Mouse (Mus musculus): Measurements from ENCODE around the gene Axdnd1.

Gene Axdnd1

DNA sequence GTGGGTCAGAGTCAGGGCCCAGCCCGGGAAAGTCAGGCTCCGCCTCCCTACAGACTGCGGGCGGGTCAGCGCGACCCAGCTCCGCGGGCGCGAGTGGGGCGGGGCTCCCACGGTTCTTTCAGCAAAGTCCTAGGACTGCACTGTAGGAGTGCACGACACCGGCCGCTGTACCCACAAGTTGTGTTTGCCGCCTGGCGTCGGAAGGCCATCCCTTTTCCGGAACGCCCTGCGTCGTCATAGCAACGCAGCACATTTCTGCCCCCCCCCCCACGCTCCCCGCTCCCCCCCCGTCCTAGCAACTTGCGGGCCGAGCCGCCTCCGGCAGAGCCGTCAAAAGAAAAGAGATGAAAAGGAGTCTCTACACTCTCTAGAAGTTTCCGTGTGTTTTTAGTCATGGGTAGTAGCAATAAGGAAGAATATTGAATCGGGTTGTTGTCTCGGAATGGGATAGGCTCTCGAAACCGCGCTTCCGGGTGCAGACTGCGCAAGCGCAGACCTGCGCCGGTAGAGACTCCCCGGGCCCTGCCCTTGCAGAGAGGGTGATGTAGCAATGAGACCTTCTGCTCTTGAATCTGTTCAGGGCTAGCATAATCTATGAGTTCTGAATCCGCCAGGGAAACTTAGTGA lies at the start of gene Axdnd1:
TSS of gene Axdnd1 (minus strand) at position 489 of the 627 bp plus-strand sequence.
- DNase-seq, result peak; percentile 83

DNA sequence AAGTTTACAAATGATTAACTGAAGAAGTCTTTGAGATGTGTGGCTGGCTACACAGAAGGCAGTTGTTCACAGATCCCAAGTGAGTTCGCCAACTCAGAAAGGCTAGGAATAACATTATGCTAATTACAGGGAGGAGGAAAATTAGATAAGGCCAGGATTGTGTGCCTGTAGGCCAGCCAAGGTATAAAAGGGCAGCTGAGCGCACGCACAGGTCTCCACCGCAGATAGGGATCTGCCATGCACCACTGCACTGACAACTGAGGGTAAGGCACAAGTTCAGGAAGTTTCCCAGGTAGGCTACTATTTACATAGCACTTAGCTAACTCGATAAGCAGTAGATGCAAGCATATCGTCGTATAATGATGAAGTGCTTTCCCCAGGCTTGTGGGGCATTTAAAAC lies 49.6 kb upstream of the Axdnd1 start:
- no peak for DNase-seq

DNA sequence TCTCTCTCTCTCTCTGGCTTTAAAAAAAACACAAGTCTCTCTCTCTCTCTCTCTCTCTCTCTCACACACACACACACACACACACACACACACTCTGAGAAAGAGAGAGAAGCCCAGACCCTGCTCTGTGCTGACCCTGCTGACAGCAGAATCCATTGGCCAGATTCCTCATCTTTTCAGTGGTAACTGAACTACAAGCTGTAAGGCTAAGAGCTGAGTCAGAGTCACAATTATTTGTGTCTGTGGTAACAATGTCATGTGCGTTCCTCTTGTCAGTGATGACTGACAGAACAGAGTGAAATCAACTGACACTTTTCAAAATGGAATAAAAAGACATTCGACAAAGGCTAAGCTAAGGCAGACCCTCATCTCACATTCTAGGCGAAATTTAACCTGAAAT lies 47.6 kb upstream of the Axdnd1 start:
- no peak for DNase-seq

DNA sequence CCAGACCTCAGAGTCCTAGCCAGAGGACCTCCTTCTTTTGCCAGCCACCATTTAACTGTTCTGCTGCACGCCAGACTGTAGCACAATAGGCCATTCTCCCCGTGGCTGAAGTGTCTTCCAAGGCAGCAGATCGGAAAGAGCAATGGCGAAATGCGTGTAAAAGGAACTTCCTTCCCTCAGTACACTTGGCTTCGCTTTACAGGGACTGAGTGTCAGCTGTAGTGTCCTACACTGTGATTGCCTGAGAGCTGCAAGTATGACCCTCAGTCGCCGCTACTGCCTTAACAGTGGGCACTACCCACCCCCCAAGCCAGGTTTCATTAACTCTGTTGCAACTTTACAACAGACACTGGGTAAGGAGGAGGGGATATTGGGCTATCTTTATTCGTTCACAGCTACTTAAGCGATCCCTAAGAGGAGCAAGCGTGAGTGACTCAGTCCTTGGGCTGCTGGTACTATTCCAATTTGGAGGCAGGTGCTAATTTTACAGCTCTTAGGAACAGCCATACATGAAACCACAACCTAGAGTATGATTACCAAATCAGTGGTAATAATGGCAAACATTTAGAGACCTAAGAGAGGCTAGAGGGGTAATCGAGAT lies 46.8 kb upstream of the Axdnd1 start:
- DNase-seq, result no peak

DNA sequence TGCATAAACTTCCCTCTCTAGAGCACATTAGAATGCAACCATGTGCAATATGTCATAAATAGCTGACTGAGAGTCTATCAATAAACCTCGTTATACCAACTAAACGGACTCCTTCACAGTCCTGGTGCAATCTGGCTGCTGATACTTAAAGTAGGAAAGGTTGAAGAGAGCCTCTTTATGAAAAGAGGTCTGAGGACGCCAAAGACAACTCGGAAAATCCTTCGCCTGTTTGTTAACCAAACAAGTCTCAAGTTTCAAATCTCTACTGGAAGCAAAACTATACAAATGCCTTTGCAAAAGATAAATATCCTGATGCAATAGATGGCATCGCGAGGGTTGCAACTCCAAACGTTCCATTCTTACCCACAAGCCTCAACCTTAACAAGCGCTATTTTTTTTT lies 44.0 kb upstream of the Axdnd1 start:
- DNase-seq, result no peak

DNA sequence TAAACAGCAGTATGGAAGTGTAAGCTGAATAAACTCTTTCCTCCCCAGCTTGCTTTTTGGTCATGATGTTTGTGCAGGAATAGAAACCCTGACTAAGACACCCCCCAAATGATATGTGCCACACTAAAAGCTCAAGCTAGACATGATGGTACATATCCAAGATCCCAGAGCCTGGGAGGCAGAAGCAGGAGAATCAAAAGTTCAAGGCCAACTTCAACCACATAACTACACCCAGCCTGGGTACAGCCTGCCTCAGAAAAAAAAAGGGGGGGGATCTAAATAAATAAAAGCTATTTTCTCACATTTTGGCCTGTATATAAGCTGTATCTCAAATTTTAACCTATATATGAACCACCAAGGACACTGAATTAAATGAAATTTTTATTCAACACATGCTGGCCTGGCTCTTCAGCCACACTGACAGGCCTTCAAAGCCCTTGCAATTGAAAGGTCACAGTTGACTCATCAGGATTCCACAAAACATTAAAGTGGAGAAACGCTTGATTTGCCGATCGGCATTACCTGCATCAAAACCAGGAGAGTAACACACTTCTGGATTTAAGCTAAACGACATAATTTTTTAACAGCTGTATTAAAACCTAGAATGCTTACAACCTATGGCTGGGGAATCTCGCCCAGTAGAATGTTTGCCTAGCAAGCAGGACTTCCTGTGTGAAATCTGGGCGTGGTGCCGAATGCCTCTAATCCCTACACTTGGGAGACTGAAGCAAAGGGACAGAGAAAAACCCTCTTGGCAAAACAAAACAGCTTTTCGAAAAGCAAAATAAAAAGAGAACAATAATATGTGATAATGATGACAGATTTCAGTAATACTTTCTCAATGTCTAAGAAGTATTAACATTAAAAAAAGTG lies 43.3 kb upstream of the Axdnd1 start:
- no peak for DNase-seq

DNA sequence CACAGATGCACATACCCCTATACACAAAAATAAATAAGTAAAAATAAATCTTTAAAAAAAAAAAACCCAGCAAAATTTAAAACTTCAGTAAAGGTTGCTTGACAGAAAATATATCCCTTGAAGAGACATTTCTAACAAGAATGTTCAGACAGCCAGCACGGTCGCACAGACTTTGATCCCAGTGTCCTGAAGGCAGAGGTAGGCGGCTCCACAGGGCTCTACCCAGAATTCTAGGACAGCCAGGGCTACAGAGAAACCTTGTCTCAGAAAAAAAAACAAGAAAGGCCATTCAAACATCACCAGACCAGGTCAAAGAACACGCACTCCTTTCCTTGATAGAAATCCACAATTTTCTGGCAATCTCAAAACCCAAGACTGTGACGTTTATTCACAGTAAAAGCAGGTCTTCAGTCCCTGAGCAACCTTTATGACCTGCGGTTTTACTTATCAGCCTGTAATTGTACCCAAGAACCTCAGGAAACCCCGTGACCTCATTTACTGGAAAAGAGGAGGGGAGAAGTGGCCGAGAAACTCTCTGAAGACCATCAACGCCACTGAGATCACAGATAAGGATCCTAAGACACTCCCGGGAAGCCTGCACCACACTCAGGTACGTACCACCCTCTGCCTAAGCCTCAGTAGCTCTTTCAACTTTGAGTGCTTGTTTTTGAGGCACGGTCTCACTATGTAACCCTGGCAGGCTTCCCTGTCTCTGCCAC lies 41.5 kb upstream of the Axdnd1 start:
- DNase-seq, result no peak

DNA sequence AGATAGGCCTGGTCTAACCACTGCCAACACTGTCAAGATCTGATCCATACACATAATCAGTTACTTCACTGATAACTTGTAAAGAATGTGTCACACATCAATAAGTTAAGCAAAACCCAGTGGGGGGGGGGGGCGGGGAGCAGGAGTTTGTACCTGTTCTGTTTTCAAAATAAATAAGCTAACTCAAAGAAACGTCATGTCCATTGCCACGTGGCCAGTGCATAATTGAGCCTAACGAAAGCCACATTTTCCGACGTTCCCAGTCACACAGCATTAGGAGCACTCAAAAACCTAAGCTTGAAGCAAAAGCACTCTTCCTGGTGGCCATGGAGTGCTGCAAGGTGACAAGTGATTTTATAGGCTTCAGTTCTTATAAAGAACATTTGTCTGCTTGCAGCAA lies 40.1 kb upstream of the Axdnd1 start:
- no peak for DNase-seq

DNA sequence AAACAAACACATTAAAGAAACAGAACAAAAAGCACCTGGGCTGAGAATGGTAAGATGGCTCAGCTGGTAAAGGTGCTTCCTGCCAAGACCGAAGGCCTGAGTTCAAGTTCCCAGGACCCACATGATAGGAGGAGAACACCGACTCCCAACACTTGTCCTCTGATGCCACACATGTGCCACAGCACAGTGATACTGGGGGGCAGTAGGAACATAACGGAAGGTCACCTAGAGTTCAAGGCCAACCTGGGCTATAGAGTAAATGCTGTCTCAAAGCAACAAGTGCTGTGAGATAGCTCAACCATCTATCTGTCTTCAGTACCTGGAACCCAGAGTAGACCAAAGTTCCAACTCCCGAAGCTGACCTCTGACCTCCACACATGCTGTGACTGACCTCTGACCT lies 39.3 kb upstream of the Axdnd1 start:
- no peak for DNase-seq

DNA sequence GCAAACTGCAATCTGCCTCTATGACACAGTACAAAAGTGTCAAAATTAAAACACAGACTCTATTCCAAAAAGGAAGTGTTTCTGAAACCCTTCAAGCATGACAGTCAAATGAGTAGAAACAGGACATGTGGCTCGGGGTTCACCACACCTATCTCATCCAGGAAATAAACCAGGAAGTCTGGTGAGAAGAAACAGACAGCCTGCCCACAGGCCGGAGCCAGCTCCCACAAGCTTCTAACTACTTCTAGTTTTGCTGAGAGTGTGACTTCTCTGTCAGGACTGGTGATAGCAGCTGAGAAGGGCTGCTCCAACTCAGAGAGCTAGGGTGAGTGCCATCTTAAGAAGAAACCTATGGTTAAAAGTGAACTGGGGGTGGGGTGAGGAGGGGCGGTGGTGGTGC lies 38.7 kb upstream of the Axdnd1 start:
- no peak for DNase-seq

DNA sequence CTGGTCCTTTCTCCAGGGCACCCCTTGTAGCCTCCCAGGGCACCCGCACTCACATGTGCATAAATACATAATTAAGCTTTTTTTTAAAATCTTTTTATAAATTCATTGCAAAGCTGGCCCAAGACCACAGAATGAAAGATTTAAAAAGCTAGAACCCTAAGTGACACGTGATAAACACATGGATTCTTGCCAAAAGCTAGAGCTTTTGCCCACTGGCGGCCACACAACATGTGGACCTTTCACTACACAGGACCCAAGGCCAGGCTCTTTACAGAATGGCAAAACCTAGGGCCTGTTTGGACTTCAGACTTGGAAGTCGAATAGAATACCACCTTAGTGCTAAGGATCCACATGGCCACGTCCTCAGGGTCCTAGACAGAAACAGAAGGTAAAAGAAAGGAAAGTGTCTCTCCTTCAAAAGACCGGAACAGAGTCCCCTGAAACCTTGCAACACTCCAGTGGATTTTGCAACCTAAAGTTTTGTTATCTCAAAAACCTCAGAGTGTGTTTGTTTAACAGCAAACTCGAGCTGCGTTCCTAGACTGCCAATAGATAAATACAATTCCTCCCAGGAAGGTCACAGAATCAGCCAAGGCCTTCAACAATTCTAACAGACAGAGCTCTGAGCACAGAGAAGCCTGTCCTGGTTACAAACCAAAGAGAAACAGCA lies 37.6 kb upstream of the Axdnd1 start:
- DNase-seq, result no peak

DNA sequence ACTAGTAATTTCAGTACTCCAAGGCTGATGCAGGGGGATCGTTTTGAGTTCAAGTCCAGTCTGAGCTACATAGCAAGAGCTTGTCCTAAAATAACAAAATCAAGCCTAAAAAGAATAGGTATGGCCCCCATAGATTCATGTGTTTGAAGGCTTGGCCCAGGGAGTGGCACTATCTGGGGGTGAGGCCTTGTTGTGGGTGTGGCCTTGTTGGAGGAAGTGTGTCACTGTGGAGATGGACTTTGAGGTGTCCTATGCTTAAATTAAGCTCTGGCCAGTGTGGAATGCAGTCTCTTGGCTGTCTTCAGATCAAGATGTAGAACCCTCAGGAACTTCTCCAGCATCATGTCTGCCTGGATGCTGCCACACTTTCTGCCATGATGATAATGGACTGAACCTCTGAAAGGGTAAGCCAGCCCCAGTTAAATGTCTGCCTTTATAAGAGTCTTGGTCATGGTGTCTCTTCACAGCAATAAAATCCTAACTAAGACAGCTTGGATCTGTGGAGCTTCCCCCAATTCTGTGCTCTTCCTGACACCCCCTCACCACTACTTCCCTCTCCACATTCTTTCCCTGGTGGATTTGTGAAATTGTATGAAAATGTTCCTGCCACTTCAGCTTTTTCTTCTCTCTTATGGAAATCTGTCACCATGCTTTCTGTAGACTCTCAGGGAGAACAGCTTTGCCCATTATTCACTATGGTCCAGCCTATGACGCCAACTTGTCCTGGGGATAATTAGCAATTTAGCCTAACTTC lies 34.2 kb upstream of the Axdnd1 start:
- no peak for DNase-seq

DNA sequence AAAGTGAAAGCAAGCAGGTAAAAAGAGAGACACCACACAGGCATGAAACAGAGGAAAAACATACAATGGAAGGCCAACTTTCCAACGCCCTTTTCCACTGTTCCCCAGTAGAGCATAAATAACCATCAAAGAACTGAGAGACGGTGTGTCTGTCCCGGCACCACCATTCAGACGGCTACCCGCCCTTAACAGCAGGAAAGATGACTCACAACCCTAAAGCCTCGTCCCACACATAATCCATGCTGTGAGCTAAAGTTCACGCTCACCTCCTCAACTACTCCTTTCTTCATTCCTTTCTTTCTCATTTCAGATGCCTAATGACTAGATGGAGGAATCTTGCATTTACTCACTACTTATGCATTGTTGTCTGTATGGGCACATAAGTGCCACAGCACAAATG lies 33.4 kb upstream of the Axdnd1 start:
- DNase-seq, result no peak

DNA sequence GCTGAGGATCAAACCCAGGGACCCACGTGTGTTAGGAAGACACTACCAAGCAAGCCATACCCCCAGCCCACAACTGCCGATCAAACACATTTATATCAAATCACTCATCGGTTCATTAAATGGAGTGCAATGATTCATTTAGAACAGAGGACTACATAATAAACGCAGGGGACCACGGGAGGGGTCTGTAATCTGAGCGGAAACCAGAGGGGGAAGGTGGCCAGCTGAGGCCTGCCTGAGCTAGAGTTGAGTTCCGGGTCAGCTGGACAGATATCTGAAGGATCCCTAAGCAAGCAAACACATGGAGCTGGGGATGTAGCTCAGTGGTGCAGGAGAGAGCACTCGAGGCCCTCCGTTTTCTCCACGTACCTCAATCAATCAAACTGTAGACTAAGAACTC lies 32.9 kb upstream of the Axdnd1 start:
- DNase-seq, result no peak

DNA sequence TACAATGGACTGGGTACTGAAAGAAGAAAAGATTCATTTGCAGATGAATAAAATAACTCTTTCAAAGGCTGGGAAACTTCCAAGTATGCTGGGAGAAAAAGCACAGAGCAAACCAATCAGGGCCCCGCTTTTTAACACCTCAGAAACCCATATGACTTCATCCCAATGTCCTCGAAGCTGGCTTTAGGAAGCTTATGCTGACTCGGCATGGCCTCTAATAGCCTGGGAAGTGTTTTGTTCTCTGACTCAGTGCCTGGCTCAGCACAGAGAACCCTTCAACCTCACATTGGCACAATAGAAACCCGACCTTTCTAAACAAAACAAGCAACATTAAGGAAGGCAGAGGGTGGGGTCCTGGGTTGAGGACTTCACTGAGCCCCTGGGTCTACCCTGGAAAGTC lies 29.5 kb upstream of the Axdnd1 start:
- no peak for DNase-seq

DNA sequence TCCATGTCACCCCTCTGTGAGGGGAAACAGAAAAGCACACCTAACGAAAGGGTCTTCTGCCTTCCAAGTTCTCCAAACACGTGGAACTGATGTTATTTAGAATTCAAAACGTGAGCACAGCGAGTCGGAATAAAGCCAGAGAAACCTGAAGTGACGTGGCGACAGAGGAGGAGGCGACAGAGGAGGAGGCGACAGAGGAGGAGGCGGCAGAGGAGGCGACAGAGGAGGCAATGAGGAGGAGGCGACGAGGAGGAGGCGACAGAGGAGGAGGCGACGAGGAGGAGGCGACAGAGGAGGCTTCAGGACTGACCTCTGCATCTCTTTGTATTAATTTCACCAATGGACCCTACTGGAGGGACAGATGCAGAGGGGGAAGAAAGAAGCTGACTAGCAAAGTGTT lies 28.7 kb upstream of the Axdnd1 start:
- no peak for DNase-seq

DNA sequence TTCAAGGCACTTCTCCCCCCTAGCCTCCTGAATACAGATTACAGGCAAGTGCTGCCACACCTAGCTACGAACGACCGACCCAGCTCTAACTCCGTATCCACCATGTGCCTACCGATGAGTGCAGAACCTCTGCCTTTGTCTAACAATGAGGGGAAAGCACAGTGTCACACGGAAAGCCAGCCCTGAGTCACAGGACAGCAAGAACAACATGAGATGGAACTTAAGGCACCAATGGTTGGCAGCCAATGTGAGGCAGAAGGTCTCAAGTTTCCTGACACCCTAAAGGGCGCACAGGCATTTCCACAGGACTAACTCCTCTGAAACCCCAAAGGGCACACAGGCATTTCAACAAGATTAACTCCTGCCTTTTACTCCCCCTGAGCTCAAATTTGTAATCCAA lies 28.1 kb upstream of the Axdnd1 start:
- DNase-seq, result no peak

DNA sequence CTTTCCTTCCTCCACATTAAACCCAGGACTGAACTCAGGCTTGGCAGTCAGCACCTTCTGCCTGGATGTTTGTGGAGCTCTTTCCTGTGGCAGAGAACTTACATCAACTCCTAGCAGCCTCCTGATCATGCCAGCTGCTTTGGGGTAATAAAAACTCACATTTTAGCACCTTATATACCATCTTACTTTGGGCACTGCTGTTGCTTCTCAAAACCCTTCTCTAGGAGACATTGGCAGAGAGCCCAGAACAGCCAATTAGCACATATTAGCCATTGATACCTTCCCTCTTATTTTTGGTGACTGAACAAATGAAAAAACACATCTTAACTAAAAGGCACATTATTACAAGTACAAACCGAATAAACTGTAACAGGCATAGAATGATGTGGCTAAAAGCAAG lies 24.1 kb upstream of the Axdnd1 start:
- DNase-seq, result no peak

DNA sequence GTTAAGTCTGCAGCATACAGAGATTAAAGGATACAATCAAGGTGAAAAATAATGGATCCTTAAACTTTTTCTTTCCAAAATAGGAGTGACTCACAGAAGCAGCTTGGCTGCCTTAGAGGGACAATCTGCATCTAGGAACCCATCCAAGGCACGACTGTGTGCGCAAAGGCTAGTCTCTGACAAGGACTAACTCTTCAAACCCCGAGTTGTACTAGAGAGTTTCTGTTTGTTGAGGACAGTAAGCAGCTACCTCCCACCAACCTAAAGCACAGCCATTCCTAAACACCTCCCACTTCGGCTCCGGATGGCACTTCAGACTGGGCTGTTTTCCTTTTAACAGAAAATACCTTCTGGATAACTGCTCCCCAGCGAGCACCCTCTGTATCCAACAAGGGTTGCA lies 21.8 kb upstream of the Axdnd1 start:
- no peak for DNase-seq

DNA sequence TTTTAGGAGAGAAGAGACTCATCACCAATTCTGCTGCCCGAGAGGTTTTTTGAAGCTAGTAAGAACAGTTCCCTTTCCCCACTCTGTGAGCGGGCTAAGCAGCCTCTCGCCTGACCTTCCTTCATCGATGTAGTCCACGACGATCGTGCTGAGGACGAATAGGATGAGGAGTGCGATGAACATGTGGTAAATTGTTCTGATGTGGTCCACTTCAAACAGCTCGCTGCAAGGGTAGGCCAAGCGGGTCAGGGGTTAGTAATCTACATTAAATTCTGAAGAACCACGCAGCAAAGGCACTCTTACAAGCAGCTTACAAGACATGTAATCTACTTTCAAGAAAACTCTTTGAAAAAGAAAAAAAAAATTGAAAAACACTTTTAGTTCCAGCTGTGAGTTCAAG lies 21.3 kb upstream of the Axdnd1 start:
- no peak for DNase-seq

DNA sequence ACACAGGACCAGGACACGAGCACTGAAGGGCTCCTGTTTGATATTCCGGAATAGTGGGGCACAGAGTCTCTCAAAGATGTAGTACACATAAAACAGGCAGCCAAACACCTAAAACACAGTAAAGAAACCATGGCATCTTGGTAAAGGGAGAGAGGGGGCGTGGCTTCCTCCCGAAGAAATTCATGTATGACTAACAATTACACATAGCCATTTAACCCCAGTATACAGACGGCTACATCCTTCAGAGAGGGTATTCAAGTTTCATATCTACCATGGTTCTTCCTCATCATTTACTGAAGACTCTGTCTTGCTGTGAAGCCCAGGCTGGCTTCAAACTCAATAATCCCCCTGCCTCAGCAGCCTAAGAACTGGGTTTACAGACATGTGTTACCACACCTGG lies 16.8 kb upstream of the Axdnd1 start:
- DNase-seq, result no peak

DNA sequence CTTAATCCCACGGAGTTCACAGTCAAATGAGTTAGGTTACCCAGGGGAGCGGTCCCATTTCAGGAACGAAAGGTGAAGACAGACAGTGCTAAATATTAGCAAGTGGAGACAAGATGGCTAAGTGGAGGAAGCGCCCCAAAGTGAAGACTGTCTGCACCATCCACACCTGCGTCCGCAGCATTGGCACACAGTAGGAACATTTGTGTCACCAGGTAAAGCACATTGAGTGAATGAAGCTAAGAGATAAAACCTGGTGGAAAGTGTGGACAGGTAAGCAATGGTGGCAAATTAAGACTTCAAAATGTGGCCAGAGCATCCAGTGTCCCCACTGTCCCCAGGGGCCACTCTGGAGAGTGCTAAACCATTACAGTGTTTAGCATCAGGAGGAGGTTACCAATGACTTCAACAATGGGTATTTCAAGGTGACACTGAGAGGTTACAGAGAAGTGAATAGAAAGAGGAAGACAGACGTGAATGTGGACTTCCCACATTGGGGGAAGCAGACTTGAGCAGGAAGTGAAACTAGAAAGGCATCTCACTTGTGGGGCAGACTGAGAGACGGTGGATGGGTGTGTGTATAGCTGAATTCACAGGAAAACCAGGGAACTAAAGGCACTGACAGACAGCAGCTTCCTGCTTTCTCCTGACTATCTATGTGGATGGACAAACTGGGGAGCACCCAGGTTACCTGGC lies 16.2 kb upstream of the Axdnd1 start:
- no peak for DNase-seq

Data from cerebellum, adult 8-10 months (tissue).